ENCODE assay signal across 12 mouse cellular contexts in genomic region chr2:132221611-132222073, GRCm38 (mm10). TPM values are rescaled to one million over a fixed set of nuclear protein-coding genes. Genes with fewer than 3 reads are reported as not detected.
DNase-seq lines count a peak whose midpoint lies in the region; ATAC-seq lines count a peak whose summit lies in the region.
"Had no signal": no experiment of that assay in that cellular context is flagged by ENCODE, and none has a peak within 500 bp of the region (broad histone marks: within the 10 kb centered on the region; RNA-seq: fewer than 3 reads in every experiment).

No protein-coding gene starts in this region.

- WGBS in embryonic facial prominence, embryonic 14.5 days, result 61% methylated on average over 11 of the region's 11 CpGs
- 76% methylated on average over 11 of the region's 11 CpGs for WGBS in embryonic facial prominence, embryonic 10.5 days

- ATAC-seq in embryonic facial prominence, embryonic 14.5 days (ENCODE audit: low read depth), result no peak
- ATAC-seq: CD4-positive, CD25-positive, alpha-beta regulatory T cell, adult 4 months; intestine, postnatal 0 days had no signal

- H3K36me3 ChIP-seq in embryonic facial prominence, embryonic 14.5 days (ENCODE audit: control insufficient read depth, insufficient read depth, low read length), result no peaks in the 10 kb centered on the region
- H3K36me3 ChIP-seq in embryonic facial prominence, embryonic 10.5 days (replicated peaks), result no peaks in the 10 kb centered on the region

- H3K9me3 ChIP-seq in embryonic facial prominence, embryonic 14.5 days (ENCODE audit: control insufficient read depth, low read length), result no peaks in the 10 kb centered on the region
- no peaks in the 10 kb centered on the region for H3K9me3 ChIP-seq in embryonic facial prominence, embryonic 10.5 days

- H3K4me3 ChIP-seq in embryonic facial prominence, embryonic 14.5 days (ENCODE audit: low read depth, low read length), result no peak overlapping the region
- H3K4me3 ChIP-seq in embryonic facial prominence, embryonic 10.5 days, result no peak overlapping the region
- H3K4me3 ChIP-seq: erythroblast, embryonic 14.5 days had no signal

- H3K4me1 ChIP-seq in embryonic facial prominence, embryonic 14.5 days (ENCODE audit: control insufficient read depth, insufficient read depth, low read length), result no peaks in the 10 kb centered on the region
- H3K4me1 ChIP-seq in embryonic facial prominence, embryonic 10.5 days, result no peaks in the 10 kb centered on the region

- no peak overlapping the region for H3K9ac ChIP-seq in embryonic facial prominence, embryonic 14.5 days (ENCODE audit: low read depth, low read length)

- no peak overlapping the region for H3K4me2 ChIP-seq in embryonic facial prominence, embryonic 14.5 days (ENCODE audit: low read depth, low read length)

- H3K27me3 ChIP-seq in embryonic facial prominence, embryonic 14.5 days (replicated peaks; ENCODE audit: control insufficient read depth, insufficient read depth, low read length), result no peaks in the 10 kb centered on the region
- H3K27me3 ChIP-seq in embryonic facial prominence, embryonic 10.5 days (replicated peaks; ENCODE audit: low read depth, poor library complexity, severe bottlenecking), result no peaks in the 10 kb centered on the region

- DNase-seq in embryonic facial prominence, embryonic 14.5 days (ENCODE audit: low spot score), result peak; percentile 41
- no peak for DNase-seq in embryonic facial prominence, embryonic 10.5 days (ENCODE audit: low spot score)
- peak; percentile 83 for DNase-seq in 3T3-L1 (ENCODE audit: low read depth, low spot score)
- DNase-seq in frontal cortex, adult 2 months (ENCODE audit: extremely low spot score in 1 of 2, low spot score in 1 of 2), result peak; percentile 60 to 71
- peak; percentile 54 to 58 for DNase-seq in left cerebral cortex, adult 9 months (ENCODE audit: low spot score in 2 of 2)
- DNase-seq in urinary bladder, postnatal 10 days (ENCODE audit: low spot score), result no peak
- DNase-seq in B cell, adult 2 months, result no peak
- DNase-seq in cerebellum, adult 11 months, result no peak
- DNase-seq: thymus, postnatal 14 days had no signal

- H3K27ac ChIP-seq in embryonic facial prominence, embryonic 14.5 days (replicated peaks; ENCODE audit: low read depth, low read length), result no peak overlapping the region
- H3K27ac ChIP-seq in embryonic facial prominence, embryonic 10.5 days (replicated peaks), result no peak overlapping the region

RNA-seq across cellular contexts. Expression of gene Tmem230, which starts 26.0 kb away (rescaled TPM):
- 50.9 and 53.7 TPM in 2 replicates for polyA plus RNA-seq in embryonic facial prominence, embryonic 14.5 days (2014; fragmentation: Nextera tagmentation; extraction: Ambion mirVana)
- polyA plus RNA-seq in embryonic facial prominence, embryonic 10.5 days (2016; fragmentation: Nextera tagmentation; extraction: Ambion mirVana), result 38.6 and 43.8 TPM in 2 replicates
- 64.4 and 66.6 TPM in 2 replicates for polyA plus RNA-seq in frontal cortex, adult 2 months (2012; rRNA removed)

RNA-seq across cellular contexts. Expression of gene Pcna, which starts 31.5 kb away (rescaled TPM):
- 222 and 238 TPM in 2 replicates for polyA plus RNA-seq in embryonic facial prominence, embryonic 14.5 days (2014; fragmentation: Nextera tagmentation; extraction: Ambion mirVana)
- polyA plus RNA-seq in embryonic facial prominence, embryonic 10.5 days (2016; fragmentation: Nextera tagmentation; extraction: Ambion mirVana), result 382 and 392 TPM in 2 replicates
- 67.0 and 72.5 TPM in 2 replicates for polyA plus RNA-seq in frontal cortex, adult 2 months (2012; rRNA removed)

RNA-seq across cellular contexts. Expression of gene Cds2, which starts 41.3 kb away (rescaled TPM):
- polyA plus RNA-seq in embryonic facial prominence, embryonic 14.5 days (2014; fragmentation: Nextera tagmentation; extraction: Ambion mirVana), result 19.1 and 22.5 TPM in 2 replicates
- 20.0 and 23.2 TPM in 2 replicates for polyA plus RNA-seq in embryonic facial prominence, embryonic 10.5 days (2016; fragmentation: Nextera tagmentation; extraction: Ambion mirVana)
- polyA plus RNA-seq in frontal cortex, adult 2 months (2012; rRNA removed), result 152 and 158 TPM in 2 replicates

Comparison
In these comparisons a context has a peak if more than half of its experiments do, and no peak if none do; other contexts are left out.
1. DNase-seq: peak in embryonic facial prominence, embryonic 14.5 days (single experiment), 3T3-L1 (single experiment), frontal cortex, adult 2 months (2 of 2) and left cerebral cortex, adult 9 months (2 of 2); none in embryonic facial prominence, embryonic 10.5 days (single experiment), urinary bladder, postnatal 10 days (single experiment), B cell, adult 2 months (0 of 2) and cerebellum, adult 11 months (single experiment).